Mouse (Mus musculus) cerebellum, adult 2 months (tissue): ENCODE data around the gene Hoxd4.

Experiments
- CTCF ChIP-seq: fragments of 200-500 bp; IDR thresholded peaks from 2 replicates; pipeline ENCODE4 v1.5.1; 2011; ENCODE audit warnings: low read depth, mild to moderate bottlenecking, control low read depth, low read length, moderate library complexity, borderline replicate concordance; ENCODE audit not compliant: insufficient read depth
- POLR2A ChIP-seq: fragments of 200-500 bp; IDR thresholded peaks from 2 replicates; pipeline ENCODE4 v1.6.1; 2011; ENCODE audit warnings: low read length, control low read depth, borderline replicate concordance; ENCODE audit not compliant: insufficient read depth

- no peak for TF ChIP-seq CTCF
- no peak for TF ChIP-seq POLR2A
Observed at GRCm38 (mm10) chr2:74689574-74690337, 22.0 kb upstream of the Hoxd4 start.
